In genomic region chr6:113795241-113795702, GRCm38 (mm10) we compare ENCODE assay signal across 8 mouse cellular contexts. TPM values are rescaled to one million over a fixed set of nuclear protein-coding genes. Genes with fewer than 3 reads are reported as not detected.
DNase-seq lines count a peak whose midpoint lies in the region; ATAC-seq and TF ChIP-seq lines count a peak whose summit lies in the region.

No protein-coding gene starts in this region.

- H3K9me3 ChIP-seq in intestine, embryonic 14.5 days (ENCODE audit: control insufficient read depth, low read length), result no peaks in the 10 kb centered on the region
- no peaks in the 10 kb centered on the region for H3K9me3 ChIP-seq in intestine, postnatal 0 days (ENCODE audit: control insufficient read depth)
- H3K9me3 ChIP-seq in forebrain, embryonic 10.5 days, result no peaks in the 10 kb centered on the region
- H3K9me3 ChIP-seq in heart, embryonic 11.5 days (replicated peaks; ENCODE audit: control insufficient read depth, low read length), result no peaks in the 10 kb centered on the region
- H3K9me3 ChIP-seq in kidney, embryonic 14.5 days (ENCODE audit: control insufficient read depth, low read length), result no peaks in the 10 kb centered on the region
- no peaks in the 10 kb centered on the region for H3K9me3 ChIP-seq in lung, embryonic 16.5 days (ENCODE audit: control insufficient read depth, low read length)

- peak; percentile 90 for ATAC-seq in intestine, embryonic 14.5 days (replicated peaks; ENCODE audit: low FRiP score, low TSS enrichment, low read depth)
- ATAC-seq in intestine, postnatal 0 days, result no peak
- ATAC-seq in heart, embryonic 11.5 days (replicated peaks; ENCODE audit: insufficient number of reproducible peaks, low FRiP score, low TSS enrichment), result peak; percentile 80
- peak; percentile 97 for ATAC-seq in kidney, embryonic 14.5 days (ENCODE audit: low FRiP score, low TSS enrichment)
- ATAC-seq in lung, embryonic 16.5 days (ENCODE audit: low read depth), result peak; percentile 99

- no peak overlapping the region for H3K9ac ChIP-seq in intestine, embryonic 14.5 days (ENCODE audit: low read length)
- H3K9ac ChIP-seq in intestine, postnatal 0 days (ENCODE audit: low read depth, low read length), result no peak overlapping the region
- no peak overlapping the region for H3K9ac ChIP-seq in heart, embryonic 11.5 days (ENCODE audit: low read depth, low read length)
- H3K9ac ChIP-seq in kidney, embryonic 14.5 days (ENCODE audit: low read depth, low read length), result no peak overlapping the region
- no peak overlapping the region for H3K9ac ChIP-seq in lung, embryonic 16.5 days (ENCODE audit: low read length)

- no peaks in the 10 kb centered on the region for H3K36me3 ChIP-seq in intestine, embryonic 14.5 days (ENCODE audit: control insufficient read depth, insufficient read depth, low read length)
- no peaks in the 10 kb centered on the region for H3K36me3 ChIP-seq in intestine, postnatal 0 days (ENCODE audit: control insufficient read depth, insufficient read depth)
- no peaks in the 10 kb centered on the region for H3K36me3 ChIP-seq in forebrain, embryonic 10.5 days (replicated peaks)
- H3K36me3 ChIP-seq in heart, embryonic 11.5 days (ENCODE audit: control insufficient read depth, insufficient read depth, low read length), result no peaks in the 10 kb centered on the region
- H3K36me3 ChIP-seq in kidney, embryonic 14.5 days (ENCODE audit: control insufficient read depth, insufficient read depth, low read length), result no peaks in the 10 kb centered on the region
- H3K36me3 ChIP-seq in lung, embryonic 16.5 days (ENCODE audit: control insufficient read depth, insufficient read depth, low read length), result no peaks in the 10 kb centered on the region

- H3K27ac ChIP-seq in intestine, embryonic 14.5 days (ENCODE audit: low read depth), result peak overlapping the region; percentile 47
- no peak overlapping the region for H3K27ac ChIP-seq in intestine, postnatal 0 days (ENCODE audit: low read depth, low read length)
- no peak overlapping the region for H3K27ac ChIP-seq in forebrain, embryonic 10.5 days
- H3K27ac ChIP-seq in heart, embryonic 11.5 days (ENCODE audit: low read depth, low read length), result peak overlapping the region; percentile 66
- peak overlapping the region; percentile 42; the same call in 1 of the 2 replicates for H3K27ac ChIP-seq in kidney, embryonic 14.5 days (ENCODE audit: low read depth, low read length)
- H3K27ac ChIP-seq in lung, embryonic 16.5 days (ENCODE audit: low read length), result no peak overlapping the region

- H3K4me3 ChIP-seq in intestine, embryonic 14.5 days (ENCODE audit: low read depth, low read length), result no peak overlapping the region
- no peak overlapping the region for H3K4me3 ChIP-seq in intestine, postnatal 0 days (ENCODE audit: low read depth, low read length)
- H3K4me3 ChIP-seq in forebrain, embryonic 10.5 days, result no peak overlapping the region
- no peak overlapping the region for H3K4me3 ChIP-seq in heart, embryonic 11.5 days (ENCODE audit: low read depth, low read length)
- no peak overlapping the region for H3K4me3 ChIP-seq in kidney, embryonic 14.5 days (ENCODE audit: low read length)
- H3K4me3 ChIP-seq in lung, embryonic 16.5 days (ENCODE audit: low read length), result no peak overlapping the region

- peak; percentile 84 for DNase-seq in intestine, embryonic 14.5 days (ENCODE audit: low spot score)
- peak; percentile 22 for DNase-seq in forebrain, embryonic 10.5 days (ENCODE audit: extremely low spot score, low spot score)
- peak; percentile 79 to 85 for DNase-seq in right cerebral cortex, postnatal 10 days (ENCODE audit: low spot score in 2 of 2)
- DNase-seq in thymus, postnatal 36 days, result no peak

- H3K4me1 ChIP-seq in intestine, embryonic 14.5 days (replicated peaks; ENCODE audit: control insufficient read depth, insufficient read depth, low read length), result peaks cover 13% of the 10 kb centered on the region
- no peaks in the 10 kb centered on the region for H3K4me1 ChIP-seq in intestine, postnatal 0 days (replicated peaks; ENCODE audit: control insufficient read depth, insufficient read depth, low read length)
- peaks cover 40% of the 10 kb centered on the region for H3K4me1 ChIP-seq in forebrain, embryonic 10.5 days
- peaks cover 32% of the 10 kb centered on the region for H3K4me1 ChIP-seq in heart, embryonic 11.5 days (ENCODE audit: control insufficient read depth, insufficient read depth, low read length)
- peaks cover 15% of the 10 kb centered on the region for H3K4me1 ChIP-seq in kidney, embryonic 14.5 days (ENCODE audit: control insufficient read depth, insufficient read depth, low read length)
- H3K4me1 ChIP-seq in lung, embryonic 16.5 days (replicated peaks; ENCODE audit: control insufficient read depth, insufficient read depth, low read length), result peaks cover 6% of the 10 kb centered on the region

- no peaks in the 10 kb centered on the region for H3K27me3 ChIP-seq in intestine, embryonic 14.5 days (replicated peaks; ENCODE audit: control insufficient read depth, insufficient read depth, low read length)
- H3K27me3 ChIP-seq in intestine, postnatal 0 days (replicated peaks; ENCODE audit: control insufficient read depth, insufficient read depth, low read length), result no peaks in the 10 kb centered on the region
- peaks cover 55% of the 10 kb centered on the region for H3K27me3 ChIP-seq in forebrain, embryonic 10.5 days (ENCODE audit: poor library complexity, severe bottlenecking)
- H3K27me3 ChIP-seq in heart, embryonic 11.5 days (ENCODE audit: control insufficient read depth, insufficient read depth, low read length), result peaks cover 9% of the 10 kb centered on the region; the same call in 1 of the 2 replicates
- peaks cover 7% of the 10 kb centered on the region; the same call in 1 of the 2 replicates for H3K27me3 ChIP-seq in kidney, embryonic 14.5 days (ENCODE audit: control insufficient read depth, insufficient read depth, low read length)
- peaks cover 20% of the 10 kb centered on the region for H3K27me3 ChIP-seq in lung, embryonic 16.5 days (ENCODE audit: control insufficient read depth, insufficient read depth, low read depth, low read length)

- no peak overlapping the region for H3K4me2 ChIP-seq in intestine, embryonic 14.5 days (ENCODE audit: low read length)
- no peak overlapping the region for H3K4me2 ChIP-seq in intestine, postnatal 0 days (replicated peaks; ENCODE audit: low read depth)
- H3K4me2 ChIP-seq in heart, embryonic 11.5 days, result peak overlapping the region; percentile 5; the same call in 1 of the 2 replicates
- no peak overlapping the region for H3K4me2 ChIP-seq in kidney, embryonic 14.5 days (replicated peaks; ENCODE audit: low read depth, low read length)
- H3K4me2 ChIP-seq in lung, embryonic 16.5 days (ENCODE audit: low read depth, low read length), result no peak overlapping the region

- TF ChIP-seq CTCF in intestine, postnatal 0 days (IDR thresholded peaks at IDR 0.05; ENCODE audit: low read depth), result no peak

- 11% methylated on average over 4 of the region's 4 CpGs for WGBS in intestine, embryonic 14.5 days
- 27% methylated on average over 4 of the region's 4 CpGs for WGBS in intestine, postnatal 0 days
- WGBS in forebrain, embryonic 10.5 days, result 13% methylated on average over 4 of the region's 4 CpGs
- WGBS in heart, embryonic 11.5 days (ENCODE audit: insufficient replicate concordance), result 14% methylated on average over 4 of the region's 4 CpGs
- WGBS in kidney, embryonic 14.5 days, result 5% methylated on average over 4 of the region's 4 CpGs
- WGBS in lung, embryonic 16.5 days, result 19% methylated on average over 4 of the region's 4 CpGs

RNA-seq across cellular contexts. Expression of gene Sec13, which starts 54.7 kb away (rescaled TPM):
- polyA plus RNA-seq in intestine, embryonic 14.5 days (2014; fragmentation: Nextera tagmentation; extraction: Ambion mirVana), result 247 and 250 TPM in 2 replicates
- 362 and 381 TPM in 2 replicates for polyA plus RNA-seq in intestine, postnatal 0 days (2015; fragmentation: Nextera tagmentation; extraction: Ambion mirVana)
- polyA plus RNA-seq in forebrain, embryonic 10.5 days (2016; fragmentation: Nextera tagmentation; extraction: Ambion mirVana), result 282 and 289 TPM in 2 replicates
- 246 and 266 TPM in 2 replicates for polyA plus RNA-seq in heart, embryonic 11.5 days (2014; fragmentation: Nextera tagmentation; extraction: Ambion mirVana)
- 286 and 297 TPM in 2 replicates for polyA plus RNA-seq in kidney, embryonic 14.5 days (2014; fragmentation: Nextera tagmentation; extraction: Ambion mirVana)
- polyA plus RNA-seq in lung, embryonic 16.5 days (2015; fragmentation: Nextera tagmentation; extraction: Ambion mirVana), result 239 and 242 TPM in 2 replicates

Comparison
In these comparisons a context has a peak if more than half of its experiments do, and no peak if none do; other contexts are left out.
1. H3K27ac ChIP-seq: peak in intestine, embryonic 14.5 days (single experiment), heart, embryonic 11.5 days (single experiment) and kidney, embryonic 14.5 days (single experiment); none in intestine, postnatal 0 days (single experiment), forebrain, embryonic 10.5 days (single experiment) and lung, embryonic 16.5 days (single experiment).
2. DNase-seq: peak in intestine, embryonic 14.5 days (single experiment), forebrain, embryonic 10.5 days (single experiment) and right cerebral cortex, postnatal 10 days (2 of 2); none in thymus, postnatal 36 days (0 of 2).